Mouse (Mus musculus): Measurements from ENCODE around the gene Bicdl2.
A peak's percentile ranks its signal among the peaks of the same experiment; 100 is the strongest.

- TF ChIP-seq GABPA (IDR thresholded peaks at IDR 0.05; ENCODE audit: low read depth, low read length), result no peak
- TF ChIP-seq ZNF384 (IDR thresholded peaks at IDR 0.05; ENCODE audit: low read depth, low read length), result peak; percentile 33; the same call in 1 of the 2 replicates
These were observed 45.9 kb downstream of the Bicdl2 start for GRCm38 (mm10) chr17:23706212-23706611.
